23 mouse cellular contexts compared by ENCODE assay signal in the genomic region with DNA sequence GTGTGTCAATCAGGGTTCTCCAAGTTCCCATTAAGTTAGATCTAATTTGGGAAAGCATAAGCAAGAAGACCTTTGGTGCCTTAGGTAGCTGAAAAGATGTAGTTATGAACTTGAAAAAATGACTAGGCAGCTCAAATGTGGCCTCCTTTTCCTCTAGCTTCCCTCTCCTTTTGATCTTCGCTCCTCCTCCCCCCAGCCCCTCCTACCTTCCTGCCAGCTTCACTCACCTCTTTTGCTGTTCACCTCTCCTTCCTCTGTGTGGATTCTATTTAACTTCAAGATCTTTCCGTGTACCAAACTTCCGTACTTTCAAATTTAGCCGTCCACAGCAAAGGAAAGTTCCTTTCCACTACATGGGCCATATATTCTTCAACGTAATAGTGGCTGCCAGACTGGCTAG. TPM values are rescaled to one million over a fixed set of nuclear protein-coding genes. Genes with fewer than 3 reads are reported as not detected.
"Had no signal": no experiment of that assay in that cellular context is flagged by ENCODE, and none has a peak within 500 bp of the region (broad histone marks: within the 10 kb centered on the region; RNA-seq: fewer than 3 reads in every experiment).

No protein-coding gene starts in this region.

- ATAC-seq: intestine, postnatal 0 days; liver, embryonic 12.5 days; midbrain, embryonic 13.5 days; midbrain, embryonic 16.5 days had no signal

- DNase-seq: kidney, adult 2 months; kidney, postnatal 10 days; layer of hippocampus, adult 9-11 months; liver; lung, adult 18-20 months; lung, postnatal 10 days; lung, postnatal 36 days; right cerebral cortex, postnatal 25 days; spleen, adult 18-20 months had no signal

- H3K27ac ChIP-seq: layer of hippocampus, adult 2 months; limb, embryonic 10.5 days; limb, embryonic 13.5 days; liver, embryonic 12.5 days; liver, embryonic 15.5 days; lung, embryonic 15.5 days; midbrain, embryonic 10.5 days; midbrain, embryonic 13.5 days; stomach, embryonic 15.5 days had no signal

- H3K4me3 ChIP-seq: layer of hippocampus, adult 2 months; limb, embryonic 10.5 days; limb, embryonic 13.5 days; liver, embryonic 12.5 days; liver, embryonic 15.5 days; lung, embryonic 15.5 days; megakaryocyte, embryonic 14.5 days; midbrain, embryonic 10.5 days; midbrain, embryonic 13.5 days; myocyte; stomach, embryonic 15.5 days had no signal

RNA-seq across cellular contexts. Expression of a gene that starts 17.9 kb away (rescaled TPM):
- total RNA-seq: monocyte, adult 5-6 weeks had no signal
